13 mouse cellular contexts compared by ENCODE assay signal in the genomic region with DNA sequence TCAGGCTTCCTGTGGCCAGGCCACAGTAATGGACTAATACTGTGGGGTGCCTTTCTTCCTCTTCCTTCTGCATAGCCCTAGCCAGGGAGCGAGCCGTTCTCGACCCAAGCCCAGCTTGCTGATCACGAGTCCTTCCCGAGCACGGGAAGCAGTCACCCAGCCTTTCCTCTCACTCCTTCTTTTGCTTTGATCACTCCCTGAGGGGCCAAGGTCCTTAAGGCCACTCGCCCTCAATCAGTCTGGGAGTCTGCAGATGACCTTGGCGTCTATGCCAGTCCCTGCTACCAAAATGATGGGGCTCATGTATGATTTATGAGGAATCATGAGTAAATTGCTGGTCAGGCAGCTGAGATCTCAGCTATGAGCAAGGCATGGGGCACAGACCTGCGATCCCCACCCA. TPM values are rescaled to one million over a fixed set of nuclear protein-coding genes. Genes with fewer than 3 reads are reported as not detected.
A peak's percentile ranks its signal among the peaks of the same experiment; 100 is the strongest.
DNase-seq lines count a peak whose midpoint lies in the region; ATAC-seq and TF ChIP-seq lines count a peak whose summit lies in the region.
"Had no signal": no experiment of that assay in that cellular context is flagged by ENCODE, and none has a peak within 500 bp of the region (broad histone marks: within the 10 kb centered on the region; RNA-seq: fewer than 3 reads in every experiment).

No protein-coding gene starts in this region.

- H3K4me3 ChIP-seq in forebrain, embryonic 10.5 days, result no peak overlapping the region
- no peak overlapping the region for H3K4me3 ChIP-seq in forebrain, embryonic 16.5 days (replicated peaks; ENCODE audit: low read length)
- no peak overlapping the region for H3K4me3 ChIP-seq in kidney, embryonic 16.5 days (ENCODE audit: low read length)
- no peak overlapping the region for H3K4me3 ChIP-seq in stomach, embryonic 15.5 days (replicated peaks)
- H3K4me3 ChIP-seq in stomach, postnatal 0 days (ENCODE audit: low read depth, low read length), result no peak overlapping the region
- H3K4me3 ChIP-seq: erythroblast, embryonic 14.5 days; neural tube, embryonic 12.5 days had no signal

- WGBS in forebrain, embryonic 10.5 days, result 86% methylated on average over 9 of the region's 9 CpGs
- 88% methylated on average over 9 of the region's 9 CpGs for WGBS in forebrain, embryonic 16.5 days
- 53% methylated on average over 9 of the region's 9 CpGs for WGBS in kidney, embryonic 16.5 days
- 75% methylated on average over 9 of the region's 9 CpGs for WGBS in stomach, embryonic 15.5 days
- WGBS in stomach, postnatal 0 days, result 64% methylated on average over 9 of the region's 9 CpGs

- H3K4me1 ChIP-seq in forebrain, embryonic 10.5 days, result peaks cover 41% of the 10 kb centered on the region
- H3K4me1 ChIP-seq in forebrain, embryonic 16.5 days (replicated peaks; ENCODE audit: control insufficient read depth, insufficient read depth, low read length), result peaks cover 4% of the 10 kb centered on the region; the same call in 1 of the 2 replicates
- peaks cover 30% of the 10 kb centered on the region for H3K4me1 ChIP-seq in kidney, embryonic 16.5 days (ENCODE audit: insufficient read depth, low read length)
- peaks cover 25% of the 10 kb centered on the region for H3K4me1 ChIP-seq in stomach, embryonic 15.5 days
- H3K4me1 ChIP-seq in stomach, postnatal 0 days (replicated peaks; ENCODE audit: control insufficient read depth, insufficient read depth), result no peaks in the 10 kb centered on the region

- H3K27ac ChIP-seq in forebrain, embryonic 10.5 days, result peak overlapping the region; percentile 32
- no peak overlapping the region for H3K27ac ChIP-seq in forebrain, embryonic 16.5 days (ENCODE audit: low read length)
- peak overlapping the region; percentile 64 for H3K27ac ChIP-seq in kidney, embryonic 16.5 days (ENCODE audit: low read length)
- 0 out of 2 replicates have a peak overlapping the region, but pooled peaks have one; percentile 14 for H3K27ac ChIP-seq in stomach, embryonic 15.5 days
- H3K27ac ChIP-seq in stomach, postnatal 0 days (replicated peaks), result no peak overlapping the region
- H3K27ac ChIP-seq: neural tube, embryonic 12.5 days had no signal

- no peaks in the 10 kb centered on the region for H3K27me3 ChIP-seq in forebrain, embryonic 10.5 days (ENCODE audit: poor library complexity, severe bottlenecking)
- no peaks in the 10 kb centered on the region for H3K27me3 ChIP-seq in forebrain, embryonic 16.5 days (replicated peaks; ENCODE audit: control insufficient read depth, insufficient read depth, low read length)
- H3K27me3 ChIP-seq in kidney, embryonic 16.5 days (ENCODE audit: insufficient read depth, low read length), result no peaks in the 10 kb centered on the region
- H3K27me3 ChIP-seq in stomach, embryonic 15.5 days (replicated peaks), result no peaks in the 10 kb centered on the region
- no peaks in the 10 kb centered on the region for H3K27me3 ChIP-seq in stomach, postnatal 0 days (ENCODE audit: control insufficient read depth, insufficient read depth, low read length)
- H3K27me3 ChIP-seq: neural tube, embryonic 12.5 days had no signal

- no peak for DNase-seq in forebrain, embryonic 10.5 days (ENCODE audit: extremely low spot score, low spot score)
- no peak for DNase-seq in kidney, postnatal 10 days
- no peak for DNase-seq in stomach, postnatal 0 days (ENCODE audit: low spot score)
- peak; percentile 38 for DNase-seq in yolk sac, embryonic 10.5 days (ENCODE audit: low spot score)
- DNase-seq in left cerebral cortex, adult 9 months (ENCODE audit: low spot score in 2 of 2), result no peak
- DNase-seq: cerebellum, adult 9-11 months; layer of hippocampus, adult 9-11 months had no signal

- TF ChIP-seq CTCF in stomach, postnatal 0 days (IDR thresholded peaks at IDR 0.05; ENCODE audit: low read depth), result no peak

- H3K4me2 ChIP-seq in forebrain, embryonic 16.5 days (ENCODE audit: low read length), result no peak overlapping the region
- no peak overlapping the region for H3K4me2 ChIP-seq in kidney, embryonic 16.5 days (replicated peaks; ENCODE audit: low read depth, low read length)
- no peak overlapping the region for H3K4me2 ChIP-seq in stomach, embryonic 15.5 days
- H3K4me2 ChIP-seq in stomach, postnatal 0 days (replicated peaks; ENCODE audit: low read depth), result no peak overlapping the region
- H3K4me2 ChIP-seq: neural tube, embryonic 12.5 days had no signal

- no peak for TF ChIP-seq EP300 in stomach, postnatal 0 days (optimal IDR thresholded peaks at IDR 0.05)

- no peak overlapping the region; the same call in 1 of the 2 replicates for H3K9ac ChIP-seq in forebrain, embryonic 16.5 days (replicated peaks; ENCODE audit: low read depth, low read length)
- H3K9ac ChIP-seq in kidney, embryonic 16.5 days (replicated peaks; ENCODE audit: low read length), result no peak overlapping the region
- no peak overlapping the region for H3K9ac ChIP-seq in stomach, embryonic 15.5 days
- H3K9ac ChIP-seq in stomach, postnatal 0 days (ENCODE audit: low read length), result no peak overlapping the region
- H3K9ac ChIP-seq: neural tube, embryonic 12.5 days had no signal

- ATAC-seq in forebrain, embryonic 16.5 days, result no peak
- ATAC-seq in kidney, embryonic 16.5 days (ENCODE audit: low FRiP score, low TSS enrichment), result no peak
- ATAC-seq in stomach, embryonic 15.5 days (ENCODE audit: insufficient read depth, low FRiP score, low read depth), result no peak
- no peak for ATAC-seq in stomach, postnatal 0 days (ENCODE audit: low FRiP score, low TSS enrichment)

- H3K36me3 ChIP-seq in forebrain, embryonic 10.5 days (replicated peaks), result peaks cover 51% of the 10 kb centered on the region
- peaks cover 3% of the 10 kb centered on the region; the same call in 1 of the 2 replicates for H3K36me3 ChIP-seq in forebrain, embryonic 16.5 days (ENCODE audit: control insufficient read depth, insufficient read depth)
- H3K36me3 ChIP-seq in kidney, embryonic 16.5 days (ENCODE audit: insufficient read depth, low read length), result peaks cover 4% of the 10 kb centered on the region; the same call in 1 of the 2 replicates
- H3K36me3 ChIP-seq in stomach, embryonic 15.5 days, result peaks cover 16% of the 10 kb centered on the region; the same call in 1 of the 2 replicates
- peaks cover 7% of the 10 kb centered on the region for H3K36me3 ChIP-seq in stomach, postnatal 0 days (ENCODE audit: control insufficient read depth, insufficient read depth, low read length)

- no peaks in the 10 kb centered on the region for H3K9me3 ChIP-seq in forebrain, embryonic 10.5 days
- H3K9me3 ChIP-seq in forebrain, embryonic 16.5 days (ENCODE audit: control insufficient read depth, low read length), result no peaks in the 10 kb centered on the region
- no peaks in the 10 kb centered on the region for H3K9me3 ChIP-seq in kidney, embryonic 16.5 days (ENCODE audit: low read length)
- no peaks in the 10 kb centered on the region for H3K9me3 ChIP-seq in stomach, embryonic 15.5 days
- H3K9me3 ChIP-seq in stomach, postnatal 0 days (ENCODE audit: control insufficient read depth, low read length), result no peaks in the 10 kb centered on the region
- H3K9me3 ChIP-seq: G1E; neural tube, embryonic 12.5 days had no signal

RNA-seq across cellular contexts. Expression of gene Fscn1, which starts 37.4 kb away (rescaled TPM):
- 676 and 689 TPM in 2 replicates for polyA plus RNA-seq in forebrain, embryonic 10.5 days (2016; fragmentation: Nextera tagmentation; extraction: Ambion mirVana)
- 541 and 600 TPM in 2 replicates for polyA plus RNA-seq in forebrain, embryonic 16.5 days (2015; fragmentation: Nextera tagmentation; extraction: Ambion mirVana)
- polyA plus RNA-seq in kidney, embryonic 16.5 days (2015; fragmentation: Nextera tagmentation; extraction: Ambion mirVana), result 302 and 349 TPM in 2 replicates
- 181 and 185 TPM in 2 replicates for polyA plus RNA-seq in stomach, embryonic 15.5 days (2015; fragmentation: Nextera tagmentation; extraction: Ambion mirVana)
- polyA plus RNA-seq in stomach, postnatal 0 days (2015; fragmentation: Nextera tagmentation; extraction: Ambion mirVana), result 42.0 and 42.7 TPM in 2 replicates
- polyA plus RNA-seq: G1E had no signal

Comparison
In these comparisons a context has a peak if more than half of its experiments do, and no peak if none do; other contexts are left out.
1. H3K27ac ChIP-seq: peak in forebrain, embryonic 10.5 days (single experiment), kidney, embryonic 16.5 days (single experiment) and stomach, embryonic 15.5 days (single experiment); none in forebrain, embryonic 16.5 days (single experiment) and stomach, postnatal 0 days (single experiment).